8 mouse cellular contexts compared by ENCODE assay signal in the genomic region with DNA sequence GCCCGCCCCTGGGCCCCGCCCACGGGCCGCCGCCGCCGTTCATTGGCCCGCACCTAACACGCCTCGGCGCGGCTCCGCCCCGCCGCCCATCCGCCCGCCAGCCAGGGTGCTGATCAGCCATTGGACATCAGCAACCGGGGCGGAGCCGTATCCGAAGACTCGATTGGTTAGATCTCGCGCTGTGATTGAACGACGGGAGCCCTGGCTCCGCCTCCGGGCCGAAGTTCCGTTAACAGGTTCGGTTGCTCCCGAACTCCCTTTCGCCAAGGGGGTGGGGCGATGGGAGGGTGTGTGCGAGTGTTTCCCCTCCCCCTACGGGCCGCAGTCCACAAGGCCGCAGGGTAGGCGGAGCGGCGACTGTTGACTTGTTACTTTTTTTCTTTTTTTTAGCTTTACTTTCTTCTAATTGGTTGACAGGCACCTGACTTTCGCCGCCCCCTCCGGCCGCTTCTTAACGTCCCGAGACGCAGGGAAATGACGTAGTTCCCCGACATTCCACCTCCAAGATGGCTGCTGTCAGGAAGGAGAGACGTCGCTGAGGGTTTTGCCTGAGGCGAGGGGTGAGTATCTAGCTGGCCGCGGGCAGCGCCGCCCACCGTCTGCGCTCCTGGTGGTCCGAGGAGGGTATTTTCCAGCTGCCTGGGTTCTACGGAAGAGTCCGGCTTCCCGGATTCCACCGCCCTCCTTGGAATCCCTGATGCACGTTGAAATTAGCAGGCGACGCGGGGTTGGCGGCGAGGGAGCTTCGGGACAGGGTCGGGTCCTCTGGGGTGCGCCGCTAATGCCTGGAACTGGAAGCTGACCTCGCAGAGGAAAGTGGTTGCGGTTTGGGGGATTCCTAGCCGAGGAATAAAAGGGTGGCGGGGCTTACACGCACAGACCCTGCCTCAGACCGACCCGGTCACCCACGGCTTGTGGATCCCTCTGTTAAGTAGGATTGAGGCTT. TPM values are rescaled to one million over a fixed set of nuclear protein-coding genes. Genes with fewer than 3 reads are reported as not detected.
DNase-seq lines count a peak whose midpoint lies in the region; ATAC-seq lines count a peak whose summit lies in the region.

A gene (plus strand): TSS at position 259 of the 946 bp plus-strand sequence.

- H3K36me3 ChIP-seq in heart, embryonic 14.5 days (ENCODE audit: control insufficient read depth, insufficient read depth, low read length) = peaks cover 30% of the 10 kb centered on the region
- peaks cover 34% of the 10 kb centered on the region for H3K36me3 ChIP-seq in liver, embryonic 13.5 days
- no peaks in the 10 kb centered on the region for H3K36me3 ChIP-seq in stomach, embryonic 16.5 days (ENCODE audit: control insufficient read depth, insufficient read depth, low read length)

- peaks cover 0 to 30% of the 10 kb centered on the region in 2 experiments; a peak in 3 of 4 replicates for H3K4me1 ChIP-seq in heart, embryonic 14.5 days (ENCODE audit: control insufficient read depth in 2 of 2, insufficient read depth in 2 of 2, low read length in 2 of 2)
- H3K4me1 ChIP-seq in liver, embryonic 13.5 days (replicated peaks) = peaks cover 41% of the 10 kb centered on the region
- peaks cover 29% of the 10 kb centered on the region for H3K4me1 ChIP-seq in stomach, embryonic 16.5 days (ENCODE audit: control insufficient read depth, insufficient read depth, low read length)

- peak within 1 kb of the TSS; percentile 73 to 93 for H3K27ac ChIP-seq in heart, embryonic 14.5 days (replicated peaks in 1 of 2; ENCODE audit: control insufficient read depth in 1 of 2, insufficient read depth in 1 of 2, low read depth in 2 of 2, low read length in 2 of 2)
- H3K27ac ChIP-seq in liver, embryonic 13.5 days = peak within 1 kb of the TSS; percentile 95
- H3K27ac ChIP-seq in stomach, embryonic 16.5 days (ENCODE audit: low read length) = peak within 1 kb of the TSS; percentile 97

- peak; percentile 88 for ATAC-seq in CD4-positive, CD25-positive, alpha-beta regulatory T cell, adult 4 months
- ATAC-seq in heart, embryonic 14.5 days (ENCODE audit: insufficient number of reproducible peaks, insufficient read depth, low FRiP score, low read depth) = peak; percentile 97
- ATAC-seq in liver, embryonic 13.5 days (ENCODE audit: low read depth) = peak; percentile 94
- ATAC-seq in stomach, embryonic 16.5 days (ENCODE audit: insufficient read depth, low FRiP score) = peak; percentile 97

- DNase-seq in c-Kit-negative CD71-positive TER-119-positive erythroid progenitor cells, embryonic 14.5 days (ENCODE audit: low read depth, low spot score) = peak; percentile 98
- DNase-seq in fibroblast of lung, adult 2 months (ENCODE audit: low read depth) = peak; percentile 100
- DNase-seq in kidney, postnatal 14 days = peak; percentile 100
- DNase-seq in liver, embryonic 13.5 days = peak; percentile 99
- DNase-seq in neural tube, embryonic 10.5 days (ENCODE audit: extremely low spot score, low spot score) = peak; percentile 98

- H3K9ac ChIP-seq in heart, embryonic 14.5 days (ENCODE audit: low read length) = peak within 1 kb of the TSS; percentile 97
- H3K9ac ChIP-seq in liver, embryonic 13.5 days = peak within 1 kb of the TSS; percentile 97
- H3K9ac ChIP-seq in stomach, embryonic 16.5 days (ENCODE audit: low read length) = peak within 1 kb of the TSS; percentile 99

- peak within 1 kb of the TSS; percentile 78 to 99 for H3K4me3 ChIP-seq in heart, embryonic 14.5 days (ENCODE audit: control insufficient read depth in 1 of 2, insufficient read depth in 1 of 2, low read depth in 1 of 2, low read length in 2 of 2)
- H3K4me3 ChIP-seq in liver, embryonic 13.5 days (replicated peaks) = peak within 1 kb of the TSS; percentile 97
- H3K4me3 ChIP-seq in stomach, embryonic 16.5 days (replicated peaks; ENCODE audit: low read length) = peak within 1 kb of the TSS; percentile 98

- H3K27me3 ChIP-seq in heart, embryonic 14.5 days (ENCODE audit: control insufficient read depth, insufficient read depth, low read length) = no peaks in the 10 kb centered on the region
- no peaks in the 10 kb centered on the region for H3K27me3 ChIP-seq in liver, embryonic 13.5 days
- H3K27me3 ChIP-seq in stomach, embryonic 16.5 days (ENCODE audit: control insufficient read depth, insufficient read depth, low read length) = no peaks in the 10 kb centered on the region

- H3K4me2 ChIP-seq in heart, embryonic 14.5 days (ENCODE audit: low read length) = peak within 1 kb of the TSS; percentile 78
- peak within 1 kb of the TSS; percentile 93 for H3K4me2 ChIP-seq in liver, embryonic 13.5 days
- peak within 1 kb of the TSS; percentile 91 for H3K4me2 ChIP-seq in stomach, embryonic 16.5 days (ENCODE audit: low read depth, low read length)

- no peaks in the 10 kb centered on the region for H3K9me3 ChIP-seq in heart, embryonic 14.5 days (ENCODE audit: control insufficient read depth, low read length)
- no peaks in the 10 kb centered on the region for H3K9me3 ChIP-seq in liver, embryonic 13.5 days (replicated peaks)
- no peaks in the 10 kb centered on the region for H3K9me3 ChIP-seq in stomach, embryonic 16.5 days (replicated peaks; ENCODE audit: control insufficient read depth, low read length)

- under 1% methylated on average over 65 of the region's 82 CpGs for WGBS in heart, embryonic 14.5 days
- under 1% methylated on average over 82 of the region's 82 CpGs for WGBS in liver, embryonic 13.5 days (ENCODE audit: insufficient replicate concordance)
- under 1% methylated on average over 79 of the region's 82 CpGs for WGBS in stomach, embryonic 16.5 days

RNA-seq across cellular contexts. Expression of the gene that starts here (rescaled TPM):
- 1 to 10 TPM; 1.6 to 5.3 TPM for polyA plus RNA-seq in CD4-positive, CD25-positive, alpha-beta regulatory T cell, adult 4 months (2017; shearing (Covaris generic))
- polyA plus RNA-seq in heart, embryonic 14.5 days (2014; fragmentation: Nextera tagmentation; extraction: Ambion mirVana) = 3.2 and 3.9 TPM in 2 replicates
- 1.8 and 2.3 TPM in 2 replicates for polyA plus RNA-seq in liver, embryonic 13.5 days (2015; fragmentation: Nextera tagmentation; extraction: Ambion mirVana)
- 1.8 and 2.5 TPM in 2 replicates for polyA plus RNA-seq in stomach, embryonic 16.5 days (2015; fragmentation: Nextera tagmentation; extraction: Ambion mirVana)

Comparison
In these comparisons a context has a peak if more than half of its experiments do, and no peak if none do; other contexts are left out.
1. Peak in every context shown above with its lines: DNase-seq, ATAC-seq, H3K4me3 ChIP-seq and H3K27ac ChIP-seq.